Mouse (Mus musculus) E14TG2a.4 (cell line): ENCODE results near the gene 5430427O19Rik.

ENCODE experiments used
- CTCF ChIP-seq: conservative IDR thresholded peaks from 2 replicates; pipeline ENCODE4 v1.5.1; 2014; ENCODE audit warnings: low read length
- NANOG ChIP-seq: IDR thresholded peaks from 2 replicates; pipeline ENCODE4 v1.6.1; 2014; ENCODE audit warnings: borderline replicate concordance, low read length, mixed read lengths

- no peak for TF ChIP-seq CTCF
- no peak for TF ChIP-seq NANOG
These were observed 5.8 kb downstream of the 5430427O19Rik start for GRCm38 (mm10) chrX:85875951-85876350.
